Mouse (Mus musculus) midbrain, postnatal 0 days (tissue): ENCODE data around the gene Phldb1. TPM values are rescaled to one million over a fixed set of nuclear protein-coding genes. Genes with fewer than 3 reads are reported as not detected.

Source experiments
- ATAC-seq: fragments of 200-750 bp; cut with Nextera tagmentation; 2 replicates; pipeline ENCODE4 v1.8.0; 2017; ENCODE audit warnings: moderate number of reproducible peaks, mild to moderate bottlenecking, moderate TSS enrichment, moderate library complexity; ENCODE audit not compliant: low FRiP score
- DNase-seq: peaks from one replicate; pipeline ENCODE4 v3.0.0-alpha.2; 2015; ENCODE audit warnings: low spot score
- H3K27ac ChIP-seq: fragments of 300-500 bp; sonication (generic); 2 replicates; pipeline ENCODE4 v1.5.1; 2014; ENCODE audit warnings: low read depth, mild to moderate bottlenecking, low read length, mixed read lengths
- H3K27me3 ChIP-seq: fragments of 300-500 bp; sonication (generic); 2 replicates; pipeline ENCODE4 v1.6.1; 2014; ENCODE audit warnings: low read length, control low read depth, mixed read lengths; ENCODE audit not compliant: insufficient read depth
- H3K36me3 ChIP-seq: fragments of 300-500 bp; sonication (generic); 2 replicates; pipeline ENCODE4 v1.6.1; 2014; ENCODE audit warnings: low read length, control low read depth, mixed read lengths; ENCODE audit not compliant: insufficient read depth
- H3K4me1 ChIP-seq: fragments of 300-500 bp; sonication (generic); 2 replicates; pipeline ENCODE4 v1.6.1; 2014; ENCODE audit warnings: mild to moderate bottlenecking, control low read depth, antibody characterized with exemption, low read length, mixed read lengths; ENCODE audit not compliant: insufficient read depth
- H3K4me2 ChIP-seq: fragments of 300-500 bp; sonication (generic); 2 replicates; pipeline ENCODE4 v1.6.1; 2014; ENCODE audit warnings: low read depth, mild to moderate bottlenecking, low read length, mixed read lengths; ENCODE audit not compliant: poor library complexity, severe bottlenecking
- H3K4me3 ChIP-seq: fragments of 300-500 bp; sonication (generic); 2 replicates; pipeline ENCODE4 v1.5.1; 2014; ENCODE audit warnings: low read depth, mild to moderate bottlenecking, low read length, moderate library complexity
- H3K9ac ChIP-seq: fragments of 300-500 bp; sonication (generic); replicated peaks from 2 replicates; pipeline ENCODE4 v1.6.1; 2014; ENCODE audit warnings: mild to moderate bottlenecking, low read length, moderate library complexity, mixed read lengths; ENCODE audit not compliant: poor library complexity, severe bottlenecking
- H3K9me3 ChIP-seq: fragments of 300-500 bp; sonication (generic); 2 replicates; pipeline ENCODE4 v1.6.1; 2016; ENCODE audit warnings: low read length, control low read depth
- CTCF ChIP-seq: IDR thresholded peaks from 2 replicates; pipeline ENCODE4 v1.5.1; 2016; ENCODE audit warnings: antibody characterized with exemption, mild to moderate bottlenecking
- WGBS: fragments of 180-500 bp; shearing (Covaris S2); extraction: QIAGEN DNeasy Blood & Tissue Kit; methylation state at CpG from one replicate; pipeline ENCODE4 v1.1.7; 2014; 5-methylcytosine and 5-hydroxymethylcytosine counted together
- polyA plus RNA-seq: library from polyadenylated mRNA; unstranded; fragments of >200 nt; fragmentation: Nextera tagmentation; extraction: Ambion mirVana; gene quantifications from 2 replicates; pipeline ENCODE4 v1.2.1, GENCODE M21; 2015
- total RNA-seq: library from RNA; depleted of rRNA; stranded (reverse); fragments of >200 nt; gene quantifications from 2 replicates; pipeline ENCODE4 v1.2.3, GENCODE M21; 2014

Gene Phldb1
- total and polyA plus RNA-seq, 2 experiments from 2014 or later = 41.0 to 154 TPM

GRCm38 (mm10) chr9:44685346-44686330 is 49.4 kb downstream of the Phldb1 start:
- WGBS = 32% methylated on average over 14 of the region's 14 CpGs
- H3K9me3 ChIP-seq = no peaks in the 10 kb centered on the region
- no peak overlapping the region for H3K4me2 ChIP-seq
- peaks cover 19% of the 10 kb centered on the region for H3K36me3 ChIP-seq
- DNase-seq (peak; percentile 83), ATAC-seq (peak; percentile 66)
- H3K27me3 ChIP-seq = no peaks in the 10 kb centered on the region
- peaks cover 9% of the 10 kb centered on the region; the same call in 1 of the 2 replicates for H3K4me1 ChIP-seq
- H3K9ac ChIP-seq = no peak overlapping the region
- H3K27ac ChIP-seq = peak overlapping the region; percentile 57
- no peak overlapping the region for H3K4me3 ChIP-seq
- peak; percentile 99 for TF ChIP-seq CTCF

DNA sequence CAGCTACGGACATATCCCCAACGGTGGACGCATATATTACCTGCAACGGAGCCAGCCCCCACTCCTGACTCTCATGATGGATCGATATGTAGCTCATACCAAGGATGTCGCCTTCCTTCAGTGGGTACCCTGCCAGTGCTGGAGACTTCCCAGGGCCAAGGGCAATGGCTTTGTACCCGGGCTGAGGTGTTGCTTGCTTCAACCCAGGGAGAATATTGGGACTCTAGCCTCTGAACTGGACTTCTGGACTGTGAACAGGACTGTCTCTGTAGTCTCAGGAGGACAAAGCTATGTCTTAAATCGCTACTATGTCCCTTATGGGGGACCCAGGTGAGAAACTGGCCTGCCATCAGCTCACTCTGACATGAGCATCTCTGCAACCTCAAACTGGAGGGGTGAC is 52.0 kb downstream of the Phldb1 start:
- Histone ChIP-seq H3K9ac (no peak overlapping the region), H3K9me3 (no peaks in the 10 kb centered on the region), H3K4me3 (no peak overlapping the region), H3K27ac (no peak overlapping the region), H3K4me2 (no peak overlapping the region), H3K36me3 (peaks cover 14% of the 10 kb centered on the region; the same call in 1 of the 2 replicates), H3K4me1 (peaks cover 9% of the 10 kb centered on the region; the same call in 1 of the 2 replicates), H3K27me3 (no peaks in the 10 kb centered on the region)
- WGBS = 87% methylated on average over 8 of the region's 8 CpGs
- no peak for TF ChIP-seq CTCF
- ATAC-seq = no peak
- no peak for DNase-seq

DNA sequence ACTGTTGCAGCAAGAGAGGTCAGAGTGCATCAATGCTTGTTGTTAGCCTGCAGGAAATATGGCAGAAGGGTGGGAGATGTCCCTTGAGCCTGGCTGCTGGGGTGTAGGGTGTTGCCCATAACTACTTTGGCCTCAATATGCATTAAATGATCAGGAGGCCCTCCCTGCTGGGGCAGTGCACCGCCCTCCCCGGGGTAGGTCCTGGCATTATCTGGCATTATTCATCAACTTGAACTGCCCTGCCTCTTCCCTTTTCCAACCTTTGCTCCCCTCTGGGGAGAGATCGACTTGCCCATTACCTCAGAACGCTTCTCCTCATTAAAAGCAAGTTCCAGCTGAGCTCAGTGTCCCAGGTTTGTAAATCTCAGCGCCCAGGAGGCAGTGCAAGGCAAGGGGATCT is 55.4 kb downstream of the Phldb1 start:
- 61% methylated on average over 5 of the region's 5 CpGs for WGBS
- H3K27ac ChIP-seq = no peak overlapping the region
- H3K36me3 ChIP-seq = no peaks in the 10 kb centered on the region

DNA sequence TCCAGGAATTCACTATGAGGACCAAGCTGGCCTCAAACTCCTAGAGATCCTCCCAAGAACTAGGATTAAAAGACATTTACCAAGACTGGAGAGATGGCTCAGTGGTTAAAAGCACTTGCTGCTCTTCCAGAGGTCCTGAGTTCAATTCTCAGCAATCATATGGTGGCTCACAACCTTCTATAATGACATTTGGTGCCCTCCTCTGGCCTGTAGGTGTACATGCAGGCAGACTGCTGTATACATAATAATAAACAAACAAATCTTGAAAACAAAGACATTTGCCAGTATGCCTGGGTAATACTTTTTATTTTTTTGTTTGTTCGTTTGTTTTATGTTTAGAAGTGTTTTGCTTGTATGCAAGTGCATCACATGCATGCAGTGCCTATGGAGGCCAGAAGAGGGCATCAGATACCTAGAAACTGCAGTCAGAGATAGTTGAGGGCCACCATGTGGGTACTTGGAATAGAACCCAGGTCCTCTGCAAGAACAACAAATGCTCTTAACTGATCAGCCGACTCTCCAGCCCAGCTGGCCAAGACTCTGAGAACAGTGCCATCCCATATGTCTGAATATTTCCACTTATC is 56.6 kb downstream of the Phldb1 start:
- H3K27me3 ChIP-seq = no peaks in the 10 kb centered on the region
- no peak overlapping the region for H3K4me2 ChIP-seq
- DNase-seq (no peak), ATAC-seq (no peak)
- no peak overlapping the region for H3K27ac ChIP-seq
- H3K9me3 ChIP-seq = no peaks in the 10 kb centered on the region
- WGBS = 90% methylated on average over 2 of the region's 2 CpGs
- no peak overlapping the region for H3K9ac ChIP-seq
- H3K4me1 ChIP-seq = no peaks in the 10 kb centered on the region
- H3K4me3 ChIP-seq = no peak overlapping the region
- TF ChIP-seq CTCF = peak; percentile 46; the same call in 1 of the 2 replicates
- no peaks in the 10 kb centered on the region for H3K36me3 ChIP-seq

More for the DNA sequence above, 55.4 kb downstream of the Phldb1 start:
- no peak for ATAC-seq
- no peak for TF ChIP-seq CTCF
- no peak for DNase-seq
- no peak overlapping the region for H3K4me3 ChIP-seq
- H3K4me1 ChIP-seq = no peaks in the 10 kb centered on the region
- H3K9me3 ChIP-seq = no peaks in the 10 kb centered on the region
- H3K4me2 ChIP-seq = no peak overlapping the region
- no peaks in the 10 kb centered on the region for H3K27me3 ChIP-seq
- H3K9ac ChIP-seq = no peak overlapping the region

DNA sequence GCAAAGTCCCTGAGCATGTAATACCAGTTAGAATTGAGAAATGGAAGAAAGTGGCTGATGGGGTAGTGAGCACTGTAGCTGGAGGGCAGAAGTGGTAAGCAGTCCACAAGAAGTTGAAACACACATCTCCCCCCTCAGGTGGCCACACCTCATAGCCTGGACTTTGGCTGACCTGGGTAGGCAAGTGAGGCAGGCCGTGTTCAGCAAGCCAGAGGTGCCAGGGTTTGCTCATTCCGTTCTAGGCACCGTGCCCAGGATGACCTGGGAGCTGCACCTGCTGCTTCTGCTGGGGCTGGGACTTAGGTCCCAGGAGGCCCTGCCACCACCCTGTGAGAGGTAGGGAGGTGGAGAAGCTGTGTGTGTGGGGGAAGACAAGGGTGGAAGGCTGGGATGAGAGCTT is 62.0 kb downstream of the Phldb1 start, which contains the start of gene Treh:
Gene Treh (plus strand): TSS at position 229 of the 400 bp plus-strand sequence.
- Histone ChIP-seq H3K36me3 (no peaks in the 10 kb centered on the region), H3K4me3 (no peak within 1 kb of the TSS), H3K9me3 (no peaks in the 10 kb centered on the region), H3K4me2 (no peak within 1 kb of the TSS), H3K9ac (no peak within 1 kb of the TSS), H3K27ac (no peak within 1 kb of the TSS), H3K4me1 (no peaks in the 10 kb centered on the region), H3K27me3 (no peaks in the 10 kb centered on the region)
- 86% methylated on average over 3 of the region's 3 CpGs for WGBS
- TF ChIP-seq CTCF = no peak
- ATAC-seq = no peak
- DNase-seq = no peak
